Mouse (Mus musculus): ENCODE measurements around the gene Vpreb2.

DNA sequence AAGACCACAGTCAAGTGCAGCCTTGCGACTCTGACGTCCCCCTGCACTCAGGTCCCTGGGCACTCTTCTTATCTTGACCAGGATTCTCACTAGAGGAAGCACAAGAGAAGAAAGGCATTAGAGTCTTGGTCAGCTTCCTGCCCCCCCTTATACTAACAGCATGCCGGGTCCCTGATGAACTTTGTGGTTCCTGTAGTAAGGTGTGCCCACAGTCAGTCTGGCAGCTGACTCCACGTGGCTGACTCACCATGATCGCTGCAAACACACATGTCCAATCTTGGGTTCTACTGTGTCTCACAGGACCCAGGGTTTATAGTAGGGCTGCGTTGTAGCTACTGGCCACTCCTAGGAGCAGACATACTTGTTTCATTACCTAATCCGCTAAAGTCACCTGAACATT lies 42.0 kb upstream of the Vpreb2 start:
- TF ChIP-seq TAL1 (IDR thresholded peaks at IDR 0.05; ENCODE audit: low read length) (no peak), GATA1 (IDR thresholded peaks at IDR 0.05; ENCODE audit: low read length) (no peak)

All from erythroblast, embryonic 14.5 days (primary cell).